In genomic region chr4:65610329-65610728, GRCm38 (mm10) we compare ENCODE assay signal across 19 mouse cellular contexts. TPM values are rescaled to one million over a fixed set of nuclear protein-coding genes. Genes with fewer than 3 reads are reported as not detected.
DNase-seq lines count a peak whose midpoint lies in the region; ATAC-seq and TF ChIP-seq lines count a peak whose summit lies in the region.
"Had no signal": no experiment of that assay in that cellular context is flagged by ENCODE, and none has a peak within 500 bp of the region (broad histone marks: within the 10 kb centered on the region; RNA-seq: fewer than 3 reads in every experiment).

No protein-coding gene starts in this region.

- no peak for TF ChIP-seq POLR2A in cerebellum, adult 2 months (IDR thresholded peaks at IDR 0.05; ENCODE audit: borderline replicate concordance, insufficient read depth, low read length)

- no peak overlapping the region for H3K9ac ChIP-seq in hindbrain, postnatal 0 days (replicated peaks; ENCODE audit: low read length)
- no peak overlapping the region for H3K9ac ChIP-seq in hindbrain, embryonic 13.5 days
- no peak overlapping the region for H3K9ac ChIP-seq in limb, embryonic 13.5 days
- H3K9ac ChIP-seq: embryonic facial prominence, embryonic 13.5 days; heart, embryonic 15.5 days; kidney, embryonic 15.5 days; liver, postnatal 0 days; neural tube, embryonic 13.5 days had no signal

- peak; percentile 52 to 63 for DNase-seq in cerebellum, adult 2 months
- no peak for DNase-seq in cerebellum, adult 11 months
- DNase-seq in hindbrain, postnatal 0 days (ENCODE audit: low spot score): peak; percentile 15
- DNase-seq in brain, adult 2 months (ENCODE audit: low read depth, low spot score): peak; percentile 77
- no peak for DNase-seq in urinary bladder, postnatal 36 days (ENCODE audit: low spot score in 2 of 2)
- DNase-seq: adrenal gland, adult 8-10 months; heart, adult 18-20 months; left cerebral cortex, postnatal 4 days; liver, postnatal 0 days; lung, postnatal 36 days; thymus, postnatal 25 days had no signal

- no peaks in the 10 kb centered on the region for H3K27me3 ChIP-seq in cerebellum, adult 2 months (ENCODE audit: control insufficient read depth, insufficient read depth, low read length)
- no peaks in the 10 kb centered on the region for H3K27me3 ChIP-seq in hindbrain, postnatal 0 days (ENCODE audit: insufficient read depth, low read length)
- H3K27me3 ChIP-seq in hindbrain, embryonic 13.5 days: no peaks in the 10 kb centered on the region
- no peaks in the 10 kb centered on the region for H3K27me3 ChIP-seq in limb, embryonic 13.5 days
- H3K27me3 ChIP-seq: embryonic facial prominence, embryonic 13.5 days; heart, embryonic 15.5 days; kidney, embryonic 15.5 days; neural tube, embryonic 13.5 days had no signal

- WGBS in cerebellum, adult 2 months: 26% methylated on average over 5 of the region's 5 CpGs
- WGBS in hindbrain, postnatal 0 days: 69% methylated on average over 5 of the region's 5 CpGs
- WGBS in hindbrain, embryonic 13.5 days: 80% methylated on average over 5 of the region's 5 CpGs
- 74% methylated on average over 5 of the region's 5 CpGs for WGBS in limb, embryonic 13.5 days

- no peaks in the 10 kb centered on the region for H3K9me3 ChIP-seq in hindbrain, postnatal 0 days (ENCODE audit: low read length)
- no peaks in the 10 kb centered on the region for H3K9me3 ChIP-seq in hindbrain, embryonic 13.5 days
- 0 out of 2 replicates have a peak, but pooled peaks cover 3% of the 10 kb centered on the region for H3K9me3 ChIP-seq in limb, embryonic 13.5 days
- H3K9me3 ChIP-seq: embryonic facial prominence, embryonic 13.5 days; heart, embryonic 15.5 days; kidney, embryonic 15.5 days; neural tube, embryonic 13.5 days had no signal

- H3K4me1 ChIP-seq in cerebellum, adult 2 months (ENCODE audit: control insufficient read depth, insufficient read depth, low read length): peaks cover 49% of the 10 kb centered on the region
- H3K4me1 ChIP-seq in hindbrain, postnatal 0 days (ENCODE audit: insufficient read depth, low read length): peaks cover 4% of the 10 kb centered on the region
- H3K4me1 ChIP-seq in hindbrain, embryonic 13.5 days (replicated peaks): peaks cover 41% of the 10 kb centered on the region
- H3K4me1 ChIP-seq in limb, embryonic 13.5 days: peaks cover 47% of the 10 kb centered on the region

- peak overlapping the region; percentile 54 for H3K27ac ChIP-seq in cerebellum, adult 2 months (ENCODE audit: insufficient read depth, low read length)
- H3K27ac ChIP-seq in hindbrain, postnatal 0 days: no peak overlapping the region
- H3K27ac ChIP-seq in hindbrain, embryonic 13.5 days: no peak overlapping the region
- peak overlapping the region; percentile 65; the same call in 1 of the 2 replicates for H3K27ac ChIP-seq in limb, embryonic 13.5 days
- H3K27ac ChIP-seq: embryonic facial prominence, embryonic 13.5 days; heart, embryonic 15.5 days; hindbrain, embryonic 10.5 days; kidney, embryonic 15.5 days; neural tube, embryonic 13.5 days had no signal

- peaks cover 23% of the 10 kb centered on the region for H3K36me3 ChIP-seq in hindbrain, postnatal 0 days (ENCODE audit: insufficient read depth, low read length)
- peaks cover 24% of the 10 kb centered on the region for H3K36me3 ChIP-seq in hindbrain, embryonic 13.5 days
- H3K36me3 ChIP-seq in limb, embryonic 13.5 days: peaks cover 32% of the 10 kb centered on the region

- no peak for TF ChIP-seq CTCF in cerebellum, adult 2 months (IDR thresholded peaks at IDR 0.05; ENCODE audit: borderline replicate concordance, insufficient read depth, low read depth, low read length)
- TF ChIP-seq CTCF in hindbrain, postnatal 0 days (IDR thresholded peaks at IDR 0.05; ENCODE audit: low read depth): no peak

- no peak for ATAC-seq in hindbrain, postnatal 0 days
- ATAC-seq in hindbrain, embryonic 13.5 days (ENCODE audit: low FRiP score): no peak
- no peak for ATAC-seq in limb, embryonic 13.5 days (ENCODE audit: low FRiP score, low read depth)
- ATAC-seq: inflammation-experienced regulatory T-cells, adult 6 months; liver, postnatal 0 days had no signal

- H3K4me2 ChIP-seq in hindbrain, postnatal 0 days (ENCODE audit: low read depth, low read length): no peak overlapping the region
- H3K4me2 ChIP-seq in hindbrain, embryonic 13.5 days: no peak overlapping the region
- H3K4me2 ChIP-seq in limb, embryonic 13.5 days (replicated peaks): peak overlapping the region; percentile 34
- H3K4me2 ChIP-seq: embryonic facial prominence, embryonic 13.5 days; heart, embryonic 15.5 days; kidney, embryonic 15.5 days; neural tube, embryonic 13.5 days had no signal

- no peak overlapping the region for H3K4me3 ChIP-seq in cerebellum, adult 2 months (replicated peaks; ENCODE audit: insufficient read depth, low read depth, low read length)
- H3K4me3 ChIP-seq in hindbrain, postnatal 0 days (ENCODE audit: low read length): no peak overlapping the region
- H3K4me3 ChIP-seq in hindbrain, embryonic 13.5 days: no peak overlapping the region
- no peak overlapping the region for H3K4me3 ChIP-seq in limb, embryonic 13.5 days
- H3K4me3 ChIP-seq: embryonic facial prominence, embryonic 13.5 days; heart, embryonic 15.5 days; hindbrain, embryonic 10.5 days; kidney, embryonic 15.5 days; neural tube, embryonic 13.5 days had no signal

RNA-seq across cellular contexts. Expression of gene Trim32, which starts 5.5 kb away (rescaled TPM):
- polyA plus RNA-seq in cerebellum, adult 2 months (2012; rRNA removed): 119 and 126 TPM in 2 replicates
- total RNA-seq in hindbrain, postnatal 0 days (2014; rRNA removed): 187 and 189 TPM in 2 replicates
- 110 and 128 TPM in 2 replicates for polyA plus RNA-seq in hindbrain, postnatal 0 days (2015; fragmentation: Nextera tagmentation; extraction: Ambion mirVana)
- 139 and 145 TPM in 2 replicates for polyA plus RNA-seq in hindbrain, embryonic 13.5 days (2015; fragmentation: Nextera tagmentation; extraction: Ambion mirVana)
- 58.7 and 64.4 TPM in 2 replicates for polyA plus RNA-seq in limb, embryonic 13.5 days (2015; fragmentation: Nextera tagmentation; extraction: Ambion mirVana)

Comparison
In these comparisons a context has a peak if more than half of its experiments do, and no peak if none do; other contexts are left out.
1. DNase-seq: peak in cerebellum, adult 2 months (2 of 2), hindbrain, postnatal 0 days (single experiment) and brain, adult 2 months (single experiment); none in cerebellum, adult 11 months (single experiment) and urinary bladder, postnatal 36 days (0 of 2).
2. H3K27ac ChIP-seq: peak in cerebellum, adult 2 months (single experiment) and limb, embryonic 13.5 days (single experiment); none in hindbrain, postnatal 0 days (single experiment) and hindbrain, embryonic 13.5 days (single experiment).